Mouse (Mus musculus): ENCODE data around the gene B4galnt1.

DNA sequence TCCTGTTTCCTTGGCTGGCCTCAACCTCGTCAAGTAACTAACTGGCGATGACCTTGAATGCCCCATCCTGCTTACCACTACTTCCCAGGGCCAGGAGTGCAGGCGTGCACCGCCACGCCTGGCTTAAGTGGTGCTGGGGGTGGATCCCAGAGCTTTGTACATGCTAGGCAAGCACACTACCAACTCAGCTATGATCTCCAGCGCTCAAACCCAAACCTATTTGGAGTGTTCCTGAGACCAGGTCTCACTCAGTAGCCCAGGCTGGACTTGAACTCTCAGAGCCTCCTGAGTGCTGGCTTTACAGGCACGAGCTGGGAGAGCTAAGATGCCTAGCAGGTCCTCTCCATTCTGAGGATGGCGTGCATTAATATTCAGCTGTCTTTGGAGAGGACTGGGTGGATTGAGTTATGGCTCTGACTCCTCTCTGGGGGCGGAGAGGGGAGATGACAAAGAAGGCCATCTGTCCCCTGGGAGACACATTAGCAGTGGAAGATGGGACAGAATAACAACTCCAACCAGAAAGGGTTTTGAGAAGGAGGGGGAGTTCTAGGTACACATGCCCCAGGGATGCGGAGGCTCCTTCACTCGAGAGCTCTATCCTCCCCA, 32.6 kb downstream of the B4galnt1 start:
- TF ChIP-seq CTCF (IDR thresholded peaks at IDR 0.05) (no peak), POLR2A (IDR thresholded peaks at IDR 0.05; ENCODE audit: insufficient read depth, low read depth, low read length) (no peak)
